Mouse (Mus musculus) thymus, adult 2 months (tissue): Measurements from ENCODE around the gene Tgfbrap1.

Source experiments
- CTCF ChIP-seq: fragments of 200-500 bp; IDR thresholded peaks from 2 replicates; pipeline ENCODE4 v1.5.1; 2012; ENCODE audit warnings: mild to moderate bottlenecking, control low read depth, low read length, moderate library complexity, borderline replicate concordance; ENCODE audit not compliant: control insufficient read depth, poor library complexity, insufficient read depth; ENCODE audit errors: extremely low read depth
- POLR2A ChIP-seq: fragments of 200-500 bp; IDR thresholded peaks from 2 replicates; pipeline ENCODE4 v1.6.1; 2012; ENCODE audit warnings: mild to moderate bottlenecking, low read length, control low read depth, moderate library complexity; ENCODE audit not compliant: control insufficient read depth, poor library complexity, insufficient read depth; ENCODE audit errors: extremely low read depth

DNA sequence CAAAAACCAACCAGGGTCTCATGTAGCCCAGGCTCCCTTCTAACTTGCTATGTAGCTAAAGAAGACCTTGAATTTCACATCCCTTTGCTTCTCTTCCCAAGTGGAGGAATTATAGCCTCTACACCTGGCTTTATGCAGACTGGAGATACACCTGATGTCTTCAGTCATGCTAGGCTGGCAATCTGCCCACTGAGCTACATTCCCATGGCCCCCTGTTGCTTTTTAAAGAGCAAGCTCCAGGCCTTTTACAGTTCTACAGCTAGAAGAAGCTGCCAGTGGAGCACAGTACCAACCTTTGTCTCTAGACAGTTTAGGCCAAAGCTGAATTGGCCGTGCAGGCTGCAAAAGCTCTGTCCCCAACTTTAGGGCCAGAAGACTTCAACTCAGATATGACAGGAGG, 8.0 kb downstream of the Tgfbrap1 start:
- TF ChIP-seq POLR2A: no peak
- TF ChIP-seq CTCF: no peak
